Mouse (Mus musculus) G1E (cell line): Measurements from ENCODE around the gene Angptl4.

ENCODE experiments used
- CTCF ChIP-seq: IDR thresholded peaks from 2 replicates; pipeline ENCODE4 v1.5.1; 2012; ENCODE audit warnings: low read depth, low read length, inconsistent platforms, mixed read lengths
- POLR2AphosphoS5 ChIP-seq: IDR thresholded peaks from 2 replicates; pipeline ENCODE4 v1.6.1; 2012; ENCODE audit warnings: low read depth, low read length, inconsistent platforms; ENCODE audit not compliant: insufficient replicate concordance

DNA sequence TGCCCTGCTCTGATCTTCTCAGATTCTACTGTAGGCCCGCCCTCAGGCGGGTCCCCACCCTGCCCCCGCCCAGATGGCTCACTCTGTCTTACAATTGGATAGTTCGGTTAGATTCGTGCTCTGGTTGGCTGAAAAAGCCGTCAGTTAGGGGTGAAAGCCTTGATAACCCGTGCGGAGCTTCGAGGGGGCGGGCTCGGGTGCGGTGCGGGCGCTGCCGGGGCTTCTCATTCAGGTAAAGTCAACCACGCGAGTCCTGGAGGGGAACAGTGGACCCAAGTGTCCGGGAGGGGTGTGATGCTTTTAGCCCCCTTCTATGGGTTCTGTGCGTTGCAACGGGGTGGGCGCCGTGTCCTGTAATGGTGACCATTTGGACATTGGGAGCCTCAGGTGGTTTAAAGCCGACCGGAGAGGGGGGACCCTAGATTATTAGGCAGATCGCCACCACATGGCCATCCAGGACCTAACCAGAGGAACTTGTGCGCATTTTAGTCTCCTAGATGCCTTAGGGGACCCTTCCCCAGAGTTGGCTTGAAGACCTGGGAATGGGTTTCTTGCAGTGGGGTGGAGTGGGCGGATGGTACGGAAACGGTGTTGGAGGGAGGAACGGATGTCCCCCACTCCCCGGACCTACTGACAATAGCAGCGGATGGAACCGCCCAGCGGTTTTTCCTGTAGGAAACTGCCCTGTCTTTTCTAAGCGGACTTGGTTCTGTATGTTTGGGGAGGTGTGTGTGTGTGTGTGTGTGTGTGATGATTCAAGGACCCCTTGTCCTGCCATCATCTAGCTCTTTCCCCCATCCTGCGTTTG lies 28.9 kb upstream of the Angptl4 start, which contains the start of gene Kank3:
- TF ChIP-seq CTCF (no peak), POLR2AphosphoS5 (no peak)
